Mouse (Mus musculus): ENCODE data around the gene Slc44a1. TPM values are rescaled to one million over a fixed set of nuclear protein-coding genes. Genes with fewer than 3 reads are reported as not detected.

The Slc44a1 gene
- polyA plus RNA-seq, 1 experiment from 2014 or later: 44.1 TPM

DNA sequence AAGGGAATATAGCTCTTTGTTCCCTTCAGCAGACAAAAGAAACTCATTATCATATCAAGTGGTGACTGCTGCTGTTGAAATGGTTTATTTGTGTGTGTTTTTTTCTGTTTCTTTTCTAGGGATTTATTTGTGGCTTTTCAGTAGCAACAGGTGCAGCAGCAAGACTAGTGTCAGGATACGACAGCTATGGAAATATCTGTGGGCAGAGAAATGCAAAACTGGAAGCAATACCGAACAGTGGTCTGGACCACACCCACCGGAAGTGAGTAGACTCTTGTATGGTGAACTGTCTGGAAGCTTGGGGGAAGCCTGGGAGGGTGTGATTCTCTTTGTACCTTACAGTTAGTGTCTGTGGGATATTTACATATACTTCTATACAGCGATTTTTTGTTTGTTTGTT lies 51.1 kb downstream of the Slc44a1 start:
- Histone ChIP-seq H3K27me3 (ENCODE audit: insufficient read depth, low read length) (no peaks in the 10 kb centered on the region), H3K4me3 (replicated peaks; ENCODE audit: low read depth, low read length) (no peak overlapping the region), H3K9ac (ENCODE audit: low read depth, low read length) (no peak overlapping the region), H3K4me2 (ENCODE audit: low read length) (no peak overlapping the region), H3K27ac (no peak overlapping the region), H3K36me3 (ENCODE audit: insufficient read depth, low read length) (0 out of 2 replicates have a peak, but pooled peaks cover 3% of the 10 kb centered on the region), H3K4me1 (replicated peaks; ENCODE audit: insufficient read depth, low read length) (0 out of 2 replicates have a peak, but pooled peaks cover 3% of the 10 kb centered on the region), H3K9me3 (replicated peaks; ENCODE audit: low read length) (no peaks in the 10 kb centered on the region)
- TF ChIP-seq CTCF (IDR thresholded peaks at IDR 0.05; ENCODE audit: low read depth): no peak
- DNase-seq (ENCODE audit: low spot score) (no peak), ATAC-seq (replicated peaks; ENCODE audit: low FRiP score, low read depth) (no peak)
- WGBS: 74% methylated on average over 4 of the region's 4 CpGs

DNA sequence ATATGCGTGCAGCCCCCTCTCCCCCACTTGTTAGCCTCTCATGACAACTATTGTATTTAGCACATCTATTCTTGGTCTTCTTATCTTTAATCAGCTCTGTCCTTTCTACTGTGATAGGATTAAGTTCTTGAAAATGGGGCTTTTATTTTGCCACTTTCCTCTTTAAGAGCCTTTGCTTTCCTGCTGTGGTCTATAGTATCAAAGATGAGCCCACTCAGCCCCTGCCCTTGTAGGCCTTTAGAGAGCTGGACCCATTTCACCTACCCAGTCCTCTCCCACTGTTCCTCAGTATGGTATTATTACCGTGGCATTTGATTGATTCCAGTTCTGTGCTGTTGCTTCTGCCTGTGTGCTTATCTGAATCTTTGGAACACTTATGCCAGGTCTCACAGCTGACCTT lies 55.4 kb downstream of the Slc44a1 start:
- Histone ChIP-seq H3K27me3 (ENCODE audit: insufficient read depth, low read length) (no peaks in the 10 kb centered on the region), H3K27ac (no peak overlapping the region), H3K4me3 (replicated peaks; ENCODE audit: low read depth, low read length) (no peak overlapping the region), H3K36me3 (ENCODE audit: insufficient read depth, low read length) (0 out of 2 replicates have a peak, but pooled peaks cover 3% of the 10 kb centered on the region), H3K9me3 (replicated peaks; ENCODE audit: low read length) (no peaks in the 10 kb centered on the region), H3K4me1 (replicated peaks; ENCODE audit: insufficient read depth, low read length) (no peaks in the 10 kb centered on the region), H3K9ac (ENCODE audit: low read depth, low read length) (no peak overlapping the region), H3K4me2 (ENCODE audit: low read length) (no peak overlapping the region)
- no peak for DNase-seq (ENCODE audit: low spot score)
- no peak for TF ChIP-seq CTCF (IDR thresholded peaks at IDR 0.05; ENCODE audit: low read depth)
- 63% methylated on average over 2 of the region's 2 CpGs for WGBS
- ATAC-seq (replicated peaks; ENCODE audit: low FRiP score, low read depth): no peak

DNA sequence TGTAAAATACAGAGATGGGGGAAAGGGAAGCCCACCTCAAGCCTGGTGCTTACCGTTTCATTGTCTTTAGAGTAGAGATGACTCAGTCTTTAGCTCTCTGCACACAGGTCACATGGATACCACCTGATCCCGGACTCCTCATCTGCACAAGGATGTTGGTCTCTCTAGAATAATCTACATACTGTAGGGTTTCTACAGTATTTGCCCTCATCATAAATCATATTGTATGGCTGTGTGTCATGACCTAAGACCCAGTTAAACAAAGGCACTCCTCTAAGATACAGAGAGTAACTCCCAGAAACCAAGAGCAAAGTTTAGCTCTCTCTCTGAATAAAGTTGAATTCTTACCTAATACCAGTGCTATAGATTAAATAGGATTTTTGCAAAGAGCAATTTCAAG lies 62.6 kb downstream of the Slc44a1 start:
- no peaks in the 10 kb centered on the region for H3K27me3 ChIP-seq (ENCODE audit: insufficient read depth, low read length)
- ATAC-seq (replicated peaks; ENCODE audit: low FRiP score, low read depth): no peak
- WGBS: 92% methylated on average over 2 of the region's 2 CpGs
- no peak overlapping the region for H3K4me2 ChIP-seq (ENCODE audit: low read length)
- H3K36me3 ChIP-seq (ENCODE audit: insufficient read depth, low read length): no peaks in the 10 kb centered on the region
- DNase-seq (ENCODE audit: low spot score): no peak
- H3K27ac ChIP-seq: no peak overlapping the region
- H3K9ac ChIP-seq (ENCODE audit: low read depth, low read length): no peak overlapping the region
- no peak overlapping the region for H3K4me3 ChIP-seq (replicated peaks; ENCODE audit: low read depth, low read length)
- no peak for TF ChIP-seq CTCF (IDR thresholded peaks at IDR 0.05; ENCODE audit: low read depth)
- H3K4me1 ChIP-seq (replicated peaks; ENCODE audit: insufficient read depth, low read length): no peaks in the 10 kb centered on the region
- H3K9me3 ChIP-seq (replicated peaks; ENCODE audit: low read length): no peaks in the 10 kb centered on the region

DNA sequence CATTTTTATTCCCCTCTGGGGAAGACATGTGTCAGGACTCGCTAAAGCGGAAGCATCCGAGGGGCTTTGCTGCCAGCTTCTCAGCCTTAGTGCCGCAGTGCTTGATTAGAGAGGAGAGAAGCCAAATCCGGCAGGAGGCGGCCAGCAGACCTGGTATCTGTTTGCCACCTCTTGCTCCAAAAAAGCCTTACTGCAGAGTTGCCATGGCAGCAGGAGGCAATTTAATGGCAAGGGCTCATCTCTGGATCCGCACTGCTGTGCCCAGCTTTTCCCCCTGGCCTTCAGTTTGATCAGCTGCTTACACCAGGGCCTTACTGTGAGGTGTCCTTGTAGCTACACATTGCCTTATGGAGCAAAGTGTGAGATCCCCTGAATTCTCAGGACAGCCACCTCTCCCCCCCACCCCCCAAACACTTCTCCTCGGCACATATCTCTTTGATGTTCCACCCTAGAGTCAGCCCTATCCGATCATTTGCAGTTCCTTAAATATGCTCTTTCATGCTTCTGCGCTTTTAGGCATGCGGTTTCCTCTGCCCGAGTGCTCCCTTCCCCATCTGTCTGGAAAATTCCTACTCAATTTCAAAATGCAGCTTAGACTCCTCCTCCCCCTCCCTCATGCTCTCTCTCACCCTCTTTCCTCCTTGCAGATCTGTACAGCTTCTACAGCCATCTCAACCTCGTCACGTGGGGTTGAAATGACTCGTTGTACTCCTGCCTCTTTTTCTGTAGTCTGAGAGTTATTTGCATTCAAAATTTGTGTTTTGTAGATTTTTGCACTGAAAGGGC lies 72.1 kb downstream of the Slc44a1 start:
- TF ChIP-seq CTCF (IDR thresholded peaks at IDR 0.05; ENCODE audit: low read depth): no peak
- H3K27ac ChIP-seq: peak overlapping the region; percentile 62
- H3K9ac ChIP-seq (ENCODE audit: low read depth, low read length): no peak overlapping the region
- 0 out of 2 replicates have a peak, but pooled peaks cover 3% of the 10 kb centered on the region for H3K36me3 ChIP-seq (ENCODE audit: insufficient read depth, low read length)
- peak; percentile 88 for DNase-seq (ENCODE audit: low spot score)
- H3K4me2 ChIP-seq (ENCODE audit: low read length): peak overlapping the region; percentile 19; the same call in 1 of the 2 replicates
- no peaks in the 10 kb centered on the region for H3K9me3 ChIP-seq (replicated peaks; ENCODE audit: low read length)
- peaks cover 15% of the 10 kb centered on the region; the same call in 1 of the 2 replicates for H3K4me1 ChIP-seq (replicated peaks; ENCODE audit: insufficient read depth, low read length)
- peak; percentile 52; the same call in 1 of the 2 replicates for ATAC-seq (replicated peaks; ENCODE audit: low FRiP score, low read depth)
- 29% methylated on average over 15 of the region's 15 CpGs for WGBS
- H3K27me3 ChIP-seq (ENCODE audit: insufficient read depth, low read length): no peaks in the 10 kb centered on the region
- H3K4me3 ChIP-seq (replicated peaks; ENCODE audit: low read depth, low read length): no peak overlapping the region

DNA sequence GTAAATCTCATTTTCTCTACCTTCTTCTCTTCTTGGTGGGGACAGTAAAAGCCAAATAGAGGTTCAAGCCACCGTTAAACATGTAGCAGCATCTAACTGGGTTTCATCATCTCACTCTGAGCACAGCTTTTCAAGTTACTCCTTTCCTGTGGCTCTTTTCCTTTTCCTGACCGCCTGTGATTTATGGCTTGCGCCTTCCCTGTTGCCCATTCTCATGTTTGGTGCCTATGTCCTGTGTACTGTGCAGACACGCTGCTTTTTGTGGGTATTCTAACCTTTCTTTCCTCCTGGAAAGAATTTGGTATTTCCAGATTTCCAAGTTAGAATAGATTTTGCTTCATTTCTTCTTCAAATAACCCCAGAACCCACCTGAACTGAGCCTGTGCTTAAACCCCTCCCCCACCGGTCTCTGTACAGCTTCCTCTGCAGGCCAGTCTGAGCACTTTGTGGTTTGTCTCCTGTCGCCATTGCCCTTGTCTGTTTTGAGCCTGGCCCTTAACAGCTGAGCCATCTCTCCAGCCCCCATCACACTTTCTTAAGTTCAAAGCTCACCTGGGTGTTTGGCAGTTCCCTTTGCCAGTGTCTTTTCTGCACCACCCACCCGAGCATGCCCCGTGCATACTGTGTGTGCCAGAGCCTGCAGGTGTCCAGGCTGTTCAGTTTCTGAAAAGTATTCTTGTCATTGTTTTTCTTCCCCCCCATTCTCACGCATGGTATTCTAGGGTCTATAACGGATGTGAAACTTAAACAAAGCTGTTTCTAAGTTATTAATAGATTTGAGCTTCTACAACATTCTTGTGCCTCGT lies 73.3 kb downstream of the Slc44a1 start:
- H3K4me2 ChIP-seq (ENCODE audit: low read length): no peak overlapping the region
- H3K27ac ChIP-seq: no peak overlapping the region; the same call in 1 of the 2 replicates
- H3K4me1 ChIP-seq (replicated peaks; ENCODE audit: insufficient read depth, low read length): peaks cover 15% of the 10 kb centered on the region; the same call in 1 of the 2 replicates
- 0 out of 2 replicates have a peak, but pooled peaks cover 3% of the 10 kb centered on the region for H3K36me3 ChIP-seq (ENCODE audit: insufficient read depth, low read length)
- H3K4me3 ChIP-seq (replicated peaks; ENCODE audit: low read depth, low read length): no peak overlapping the region
- H3K27me3 ChIP-seq (ENCODE audit: insufficient read depth, low read length): no peaks in the 10 kb centered on the region
- H3K9me3 ChIP-seq (replicated peaks; ENCODE audit: low read length): no peaks in the 10 kb centered on the region
- ATAC-seq (replicated peaks; ENCODE audit: low FRiP score, low read depth) (no peak), DNase-seq (ENCODE audit: low spot score) (peak; percentile 24)
- WGBS: 55% methylated on average over 11 of the region's 11 CpGs
- no peak for TF ChIP-seq CTCF (IDR thresholded peaks at IDR 0.05; ENCODE audit: low read depth)
- no peak overlapping the region for H3K9ac ChIP-seq (ENCODE audit: low read depth, low read length)

DNA sequence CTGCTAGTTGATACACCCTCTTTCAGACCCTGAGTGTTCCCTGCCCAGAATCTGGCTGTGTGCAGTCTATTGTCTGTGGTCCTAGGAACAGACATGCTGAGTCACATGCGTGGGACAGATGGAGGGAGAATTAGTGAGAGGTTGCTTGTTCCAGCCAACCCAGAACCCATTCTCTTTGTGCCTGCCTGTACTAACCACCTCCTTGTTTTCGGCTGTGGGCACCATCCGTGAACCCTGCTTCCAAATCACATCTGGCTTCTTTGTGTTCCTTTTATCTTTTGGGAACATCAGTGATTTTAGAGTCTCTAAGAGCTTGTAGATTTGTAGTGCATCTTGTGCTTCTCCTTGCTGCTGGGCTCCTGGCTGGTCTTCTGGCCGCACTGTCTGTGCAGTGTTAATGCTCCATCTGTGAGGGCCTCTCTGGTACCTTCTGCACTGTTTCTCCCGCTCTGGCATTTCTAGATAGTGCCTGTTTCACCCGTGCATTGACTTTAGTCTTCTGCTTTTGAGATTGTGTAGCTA lies 75.9 kb downstream of the Slc44a1 start:
- Histone ChIP-seq H3K9me3 (replicated peaks; ENCODE audit: low read length) (no peaks in the 10 kb centered on the region), H3K4me2 (ENCODE audit: low read length) (no peak overlapping the region), H3K4me3 (replicated peaks; ENCODE audit: low read depth, low read length) (no peak overlapping the region), H3K36me3 (ENCODE audit: insufficient read depth, low read length) (no peaks in the 10 kb centered on the region), H3K27ac (no peak overlapping the region), H3K9ac (ENCODE audit: low read depth, low read length) (no peak overlapping the region), H3K27me3 (ENCODE audit: insufficient read depth, low read length) (no peaks in the 10 kb centered on the region), H3K4me1 (replicated peaks; ENCODE audit: insufficient read depth, low read length) (peaks cover 15% of the 10 kb centered on the region; the same call in 1 of the 2 replicates)
- WGBS: 83% methylated on average over 6 of the region's 6 CpGs
- ATAC-seq (replicated peaks; ENCODE audit: low FRiP score, low read depth): no peak
- TF ChIP-seq CTCF (IDR thresholded peaks at IDR 0.05; ENCODE audit: low read depth): no peak
- no peak for DNase-seq (ENCODE audit: low spot score)
